Mouse (Mus musculus) heart, postnatal 0 days (tissue): ENCODE measurements around the gene Tnrc18.

Experiments
- CTCF ChIP-seq: IDR thresholded peaks from 2 replicates; pipeline ENCODE4 v1.5.1; 2016; ENCODE audit warnings: antibody characterized with exemption, control low read depth, low read depth
- EP300 ChIP-seq: IDR thresholded peaks from 2 replicates; pipeline ENCODE4 v1.6.1; 2016; ENCODE audit warnings: antibody characterized with exemption, low read depth

GRCm38 (mm10) chr5:142690343-142690742 lies 127.1 kb downstream of the Tnrc18 start:
- TF ChIP-seq CTCF (no peak), EP300 (no peak)
